ENCODE assay signal across 28 mouse cellular contexts in the genomic region with DNA sequence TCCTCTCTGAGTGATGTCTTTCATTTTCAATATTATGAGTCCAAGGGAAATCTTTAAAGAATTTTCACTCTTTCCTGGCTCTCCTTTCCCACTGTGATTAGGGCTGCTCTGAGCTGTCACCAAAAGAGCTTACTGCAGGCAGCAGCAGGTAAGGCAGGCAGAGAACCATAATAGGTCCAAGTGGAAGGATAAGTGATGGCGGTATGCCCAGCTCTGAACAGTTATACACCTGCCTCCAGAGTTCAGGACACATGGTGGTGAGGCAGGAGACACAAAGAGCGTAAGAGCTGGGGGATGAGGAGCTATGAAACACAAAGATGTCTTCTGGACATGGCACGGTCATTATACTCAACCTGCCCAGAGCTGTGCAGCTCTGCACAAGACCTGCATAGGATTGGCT.
DNase-seq lines count a peak whose midpoint lies in the region; ATAC-seq and TF ChIP-seq lines count a peak whose summit lies in the region.
"Had no signal": no experiment of that assay in that cellular context is flagged by ENCODE, and none has a peak within 500 bp of the region (broad histone marks: within the 10 kb centered on the region; RNA-seq: fewer than 3 reads in every experiment).

No protein-coding gene starts in this region.

- peak overlapping the region; percentile 71 for H3K27ac ChIP-seq in layer of hippocampus, adult 2 months
- H3K27ac ChIP-seq in midbrain, embryonic 13.5 days: no peak overlapping the region
- H3K27ac ChIP-seq: embryonic facial prominence, embryonic 13.5 days; forebrain, embryonic 13.5 days; heart, adult 2 months; hindbrain, embryonic 13.5 days; limb, embryonic 15.5 days; liver, embryonic 14.5 days; midbrain, embryonic 15.5 days; neural tube, embryonic 13.5 days had no signal

- no peak for DNase-seq in frontal cortex, postnatal 25 days (ENCODE audit: low spot score in 2 of 2)
- DNase-seq in layer of hippocampus, adult 2 months (ENCODE audit: low spot score in 2 of 2): no peak
- DNase-seq in layer of hippocampus, adult 9-11 months: no peak
- DNase-seq in cerebellum, adult 8-10 months: peak; percentile 57
- peak; percentile 64 to 68 for DNase-seq in cerebellum, postnatal 36 days
- DNase-seq in kidney, postnatal 25 days: no peak
- DNase-seq: adrenal gland, postnatal 10 days; embryo, embryonic 11 days; gastrocnemius, postnatal 25 days; heart, adult 2 months; kidney, adult 2 months; kidney, postnatal 14 days; left cerebral cortex, postnatal 4 days; retina, postnatal 1 day; right cerebral cortex, postnatal 25 days had no signal

- H3K36me3 ChIP-seq in midbrain, embryonic 13.5 days: no peaks in the 10 kb centered on the region
- H3K36me3 ChIP-seq: embryonic facial prominence, embryonic 13.5 days; hindbrain, embryonic 13.5 days; limb, embryonic 15.5 days; midbrain, embryonic 15.5 days; neural tube, embryonic 13.5 days had no signal

- 91% methylated on average over 3 of the region's 3 CpGs for WGBS in midbrain, embryonic 13.5 days

- no peaks in the 10 kb centered on the region for H3K27me3 ChIP-seq in midbrain, embryonic 13.5 days
- H3K27me3 ChIP-seq: embryonic facial prominence, embryonic 13.5 days; forebrain, embryonic 13.5 days; hindbrain, embryonic 13.5 days; limb, embryonic 15.5 days; megakaryocyte, embryonic 14.5 days; midbrain, embryonic 15.5 days; neural tube, embryonic 13.5 days had no signal

- H3K9me3 ChIP-seq in midbrain, embryonic 13.5 days: no peaks in the 10 kb centered on the region
- H3K9me3 ChIP-seq: embryonic facial prominence, embryonic 13.5 days; forebrain, embryonic 13.5 days; hindbrain, embryonic 13.5 days; limb, embryonic 15.5 days; midbrain, embryonic 15.5 days; neural tube, embryonic 13.5 days had no signal

- no peak overlapping the region for H3K4me2 ChIP-seq in midbrain, embryonic 13.5 days (replicated peaks)
- H3K4me2 ChIP-seq: embryonic facial prominence, embryonic 13.5 days; forebrain, embryonic 13.5 days; hindbrain, embryonic 13.5 days; limb, embryonic 15.5 days; lung, embryonic 14.5 days; midbrain, embryonic 15.5 days; neural tube, embryonic 13.5 days had no signal

- 0 out of 2 replicates have a peak, but pooled peaks have one; percentile 38 for ATAC-seq in frontal cortex, adult (ENCODE audit: low TSS enrichment)
- ATAC-seq in midbrain, embryonic 13.5 days: no peak
- ATAC-seq: forebrain, embryonic 13.5 days; inflammation-experienced regulatory T-cells, adult 6 months; midbrain, embryonic 15.5 days had no signal

- no peak overlapping the region for H3K9ac ChIP-seq in midbrain, embryonic 13.5 days (replicated peaks)
- H3K9ac ChIP-seq: embryonic facial prominence, embryonic 13.5 days; forebrain, embryonic 13.5 days; hindbrain, embryonic 13.5 days; limb, embryonic 15.5 days; liver, embryonic 14.5 days; lung, embryonic 14.5 days; midbrain, embryonic 15.5 days; neural tube, embryonic 13.5 days had no signal

- no peak overlapping the region for H3K4me3 ChIP-seq in layer of hippocampus, adult 2 months
- no peak overlapping the region for H3K4me3 ChIP-seq in midbrain, embryonic 13.5 days (replicated peaks)
- H3K4me3 ChIP-seq: embryonic facial prominence, embryonic 13.5 days; forebrain, embryonic 13.5 days; heart, adult 2 months; hindbrain, embryonic 13.5 days; limb, embryonic 15.5 days; megakaryocyte, embryonic 14.5 days; midbrain, embryonic 15.5 days; myocyte; neural tube, embryonic 13.5 days had no signal

- no peaks in the 10 kb centered on the region for H3K4me1 ChIP-seq in midbrain, embryonic 13.5 days (replicated peaks)
- H3K4me1 ChIP-seq: embryonic facial prominence, embryonic 13.5 days; forebrain, embryonic 13.5 days; hindbrain, embryonic 13.5 days; limb, embryonic 15.5 days; megakaryocyte, embryonic 14.5 days; midbrain, embryonic 15.5 days; neural tube, embryonic 13.5 days had no signal

- TF ChIP-seq CTCF in layer of hippocampus, adult 2 months (conservative IDR thresholded peaks at IDR 0.05): no peak

Comparison
In these comparisons a context has a peak if more than half of its experiments do, and no peak if none do; other contexts are left out.
1. DNase-seq: peak in cerebellum, adult 8-10 months (single experiment) and cerebellum, postnatal 36 days (2 of 2); none in frontal cortex, postnatal 25 days (0 of 2), layer of hippocampus, adult 2 months (0 of 2), layer of hippocampus, adult 9-11 months (single experiment) and kidney, postnatal 25 days (0 of 2).